Comparison of ENCODE assay signal across 8 mouse cellular contexts in genomic region chr13:109922228-109922627, GRCm38 (mm10).
DNase-seq lines count a peak whose midpoint lies in the region; ATAC-seq lines count a peak whose summit lies in the region.

No protein-coding gene starts in this region.

- H3K4me2 ChIP-seq in midbrain, embryonic 15.5 days = no peak overlapping the region
- no peak overlapping the region for H3K4me2 ChIP-seq in forebrain, embryonic 12.5 days

- H3K27me3 ChIP-seq in midbrain, embryonic 15.5 days (replicated peaks) = no peaks in the 10 kb centered on the region
- no peaks in the 10 kb centered on the region for H3K27me3 ChIP-seq in midbrain, embryonic 10.5 days (ENCODE audit: low read depth, poor library complexity, severe bottlenecking)
- no peaks in the 10 kb centered on the region for H3K27me3 ChIP-seq in forebrain, embryonic 12.5 days

- peak overlapping the region; percentile 11; the same call in 1 of the 2 replicates for H3K9ac ChIP-seq in midbrain, embryonic 15.5 days
- no peak overlapping the region for H3K9ac ChIP-seq in forebrain, embryonic 12.5 days

- no peak overlapping the region for H3K27ac ChIP-seq in midbrain, embryonic 15.5 days
- H3K27ac ChIP-seq in midbrain, embryonic 10.5 days (replicated peaks) = no peak overlapping the region
- no peak overlapping the region for H3K27ac ChIP-seq in forebrain, embryonic 12.5 days

- ATAC-seq in midbrain, embryonic 15.5 days (replicated peaks) = no peak
- peak; percentile 30; the same call in 1 of the 2 replicates for ATAC-seq in forebrain, embryonic 12.5 days (ENCODE audit: low FRiP score)

- no peaks in the 10 kb centered on the region for H3K36me3 ChIP-seq in midbrain, embryonic 15.5 days (replicated peaks)
- no peaks in the 10 kb centered on the region for H3K36me3 ChIP-seq in midbrain, embryonic 10.5 days
- H3K36me3 ChIP-seq in forebrain, embryonic 12.5 days (replicated peaks) = no peaks in the 10 kb centered on the region

- H3K4me1 ChIP-seq in midbrain, embryonic 15.5 days = peaks cover 9% of the 10 kb centered on the region
- H3K4me1 ChIP-seq in midbrain, embryonic 10.5 days = peaks cover 11% of the 10 kb centered on the region
- H3K4me1 ChIP-seq in forebrain, embryonic 12.5 days = peaks cover 19% of the 10 kb centered on the region

- no peak overlapping the region for H3K4me3 ChIP-seq in midbrain, embryonic 15.5 days
- no peak overlapping the region for H3K4me3 ChIP-seq in midbrain, embryonic 10.5 days
- H3K4me3 ChIP-seq in forebrain, embryonic 12.5 days (replicated peaks) = no peak overlapping the region

- H3K9me3 ChIP-seq in midbrain, embryonic 15.5 days = no peaks in the 10 kb centered on the region
- no peaks in the 10 kb centered on the region for H3K9me3 ChIP-seq in midbrain, embryonic 10.5 days (replicated peaks)
- H3K9me3 ChIP-seq in forebrain, embryonic 12.5 days = no peaks in the 10 kb centered on the region

- no peak for DNase-seq in midbrain, embryonic 10.5 days (ENCODE audit: low spot score)
- DNase-seq in MEL-GATA-1-ER (ENCODE audit: extremely low read depth, low read depth) = peak; percentile 56
- DNase-seq in c-Kit-negative CD71-positive TER-119-positive erythroid progenitor cells, embryonic 14.5 days (ENCODE audit: low read depth, low spot score) = peak; percentile 22
- peak; percentile 24 to 44 for DNase-seq in kidney, postnatal 4 days
- DNase-seq in mesoderm, embryonic 11.5 days (ENCODE audit: low read depth, low spot score) = peak; percentile 79
- DNase-seq in ovary, adult 18-20 months (ENCODE audit: low spot score) = no peak

- WGBS in midbrain, embryonic 15.5 days = 1% methylated on average over 4 of the region's 4 CpGs
- 10% methylated on average over 4 of the region's 4 CpGs for WGBS in midbrain, embryonic 10.5 days
- WGBS in forebrain, embryonic 12.5 days = 2% methylated on average over 4 of the region's 4 CpGs

Comparison
In these comparisons a context has a peak if more than half of its experiments do, and no peak if none do; other contexts are left out.
1. DNase-seq: peak in MEL-GATA-1-ER (single experiment), c-Kit-negative CD71-positive TER-119-positive erythroid progenitor cells, embryonic 14.5 days (single experiment), kidney, postnatal 4 days (2 of 2) and mesoderm, embryonic 11.5 days (single experiment); none in midbrain, embryonic 10.5 days (single experiment) and ovary, adult 18-20 months (single experiment).